Mouse (Mus musculus): ENCODE results near the gene Itgae. TPM values are rescaled to one million over a fixed set of nuclear protein-coding genes. Genes with fewer than 3 reads are reported as not detected.

Gene Itgae
- 0.37 and 0.38 TPM in 2 replicates for polyA plus RNA-seq (2016; fragmentation: Nextera tagmentation; extraction: Ambion mirVana)

GRCm38 (mm10) chr11:73090283-73090682, at the start of gene Itgae:
Gene Itgae, plus strand, starts transcription at chr11:73090583.
- Histone ChIP-seq H3K4me3 (replicated peaks) (no peak within 1 kb of the TSS), H3K9me3 (no peaks in the 10 kb centered on the region), H3K9ac (no peak within 1 kb of the TSS), H3K27me3 (no peaks in the 10 kb centered on the region), H3K4me1 (peaks cover 9% of the 10 kb centered on the region; the same call in 1 of the 2 replicates), H3K27ac (no peak within 1 kb of the TSS), H3K36me3 (replicated peaks) (peaks cover 10% of the 10 kb centered on the region), H3K4me2 (no peak within 1 kb of the TSS)
- ATAC-seq (ENCODE audit: low FRiP score), result no peak
- WGBS, result 89% methylated on average over 4 of the region's 4 CpGs

GRCm38 (mm10) chr11:73044229-73044755, 46.1 kb upstream of the Itgae start:
- H3K4me3 ChIP-seq (replicated peaks), result no peak overlapping the region
- no peak overlapping the region for H3K27ac ChIP-seq
- H3K4me2 ChIP-seq, result no peak overlapping the region
- no peaks in the 10 kb centered on the region for H3K27me3 ChIP-seq
- WGBS, result 69% methylated on average over 6 of the region's 6 CpGs
- H3K36me3 ChIP-seq (replicated peaks), result no peaks in the 10 kb centered on the region
- no peak overlapping the region for H3K9ac ChIP-seq
- H3K4me1 ChIP-seq, result peaks cover 9% of the 10 kb centered on the region
- ATAC-seq (ENCODE audit: low FRiP score), result no peak
- no peaks in the 10 kb centered on the region for H3K9me3 ChIP-seq

- Histone ChIP-seq H3K27me3 (no peaks in the 10 kb centered on the region), H3K36me3 (replicated peaks) (no peaks in the 10 kb centered on the region), H3K9ac (no peak overlapping the region), H3K9me3 (no peaks in the 10 kb centered on the region), H3K4me1 (peaks cover 13% of the 10 kb centered on the region), H3K27ac (no peak overlapping the region), H3K4me2 (no peak overlapping the region), H3K4me3 (replicated peaks) (no peak overlapping the region)
- ATAC-seq (ENCODE audit: low FRiP score), result no peak
- WGBS, result 72% methylated on average over 4 of the region's 4 CpGs
Measured at GRCm38 (mm10) chr11:73044789-73045188, 45.6 kb upstream of the Itgae start.

GRCm38 (mm10) chr11:73047542-73047996, 42.8 kb upstream of the Itgae start, which contains the start of gene Ncbp3:
Gene Ncbp3, plus strand, starts transcription at chr11:73047783.
- H3K27ac ChIP-seq, result peak within 1 kb of the TSS; percentile 85
- H3K27me3 ChIP-seq, result no peaks in the 10 kb centered on the region
- peak within 1 kb of the TSS; percentile 93 for H3K4me3 ChIP-seq (replicated peaks)
- no peaks in the 10 kb centered on the region for H3K9me3 ChIP-seq
- H3K9ac ChIP-seq, result peak within 1 kb of the TSS; percentile 92
- H3K4me1 ChIP-seq, result peaks cover 13% of the 10 kb centered on the region
- peak within 1 kb of the TSS; percentile 91 for H3K4me2 ChIP-seq
- ATAC-seq (ENCODE audit: low FRiP score), result peak; percentile 96
- under 1% methylated on average over 39 of the region's 39 CpGs for WGBS
- peaks cover 15% of the 10 kb centered on the region for H3K36me3 ChIP-seq (replicated peaks)

GRCm38 (mm10) chr11:73048030-73048876, 42.1 kb upstream of the Itgae start:
- 1% methylated on average over 55 of the region's 55 CpGs for WGBS
- Histone ChIP-seq H3K4me1 (peaks cover 13% of the 10 kb centered on the region), H3K36me3 (replicated peaks) (peaks cover 21% of the 10 kb centered on the region), H3K9ac (peak overlapping the region; percentile 92), H3K4me2 (peak overlapping the region; percentile 91), H3K27me3 (no peaks in the 10 kb centered on the region), H3K9me3 (no peaks in the 10 kb centered on the region), H3K27ac (peak overlapping the region; percentile 85), H3K4me3 (replicated peaks) (peak overlapping the region; percentile 93)
- ATAC-seq (ENCODE audit: low FRiP score), result peak; percentile 74

- no peak overlapping the region for H3K27ac ChIP-seq
- H3K4me1 ChIP-seq, result peaks cover 13% of the 10 kb centered on the region
- H3K4me2 ChIP-seq, result peak overlapping the region; percentile 91
- H3K27me3 ChIP-seq, result no peaks in the 10 kb centered on the region
- no peaks in the 10 kb centered on the region for H3K9me3 ChIP-seq
- no peak for ATAC-seq (ENCODE audit: low FRiP score)
- peak overlapping the region; percentile 93 for H3K4me3 ChIP-seq (replicated peaks)
- WGBS, result 3% methylated on average over 4 of the region's 4 CpGs
- peak overlapping the region; percentile 26 for H3K9ac ChIP-seq
- peaks cover 31% of the 10 kb centered on the region for H3K36me3 ChIP-seq (replicated peaks)
Measured at GRCm38 (mm10) chr11:73049335-73049734, 41.0 kb upstream of the Itgae start.

GRCm38 (mm10) chr11:73052795-73053194, 37.6 kb upstream of the Itgae start:
- no peak for ATAC-seq (ENCODE audit: low FRiP score)
- Histone ChIP-seq H3K4me2 (no peak overlapping the region), H3K4me1 (peaks cover 13% of the 10 kb centered on the region), H3K27me3 (no peaks in the 10 kb centered on the region), H3K36me3 (replicated peaks) (peaks cover 63% of the 10 kb centered on the region), H3K4me3 (replicated peaks) (no peak overlapping the region), H3K9me3 (no peaks in the 10 kb centered on the region), H3K27ac (no peak overlapping the region), H3K9ac (no peak overlapping the region)
- WGBS, result 85% methylated on average over 1 of the region's 1 CpGs

GRCm38 (mm10) chr11:73057701-73058100, 32.7 kb upstream of the Itgae start:
- no peaks in the 10 kb centered on the region for H3K27me3 ChIP-seq
- no peak overlapping the region for H3K27ac ChIP-seq
- H3K4me1 ChIP-seq, result no peaks in the 10 kb centered on the region
- no peak overlapping the region for H3K4me3 ChIP-seq (replicated peaks)
- H3K9ac ChIP-seq, result no peak overlapping the region
- no peak for ATAC-seq (ENCODE audit: low FRiP score)
- peaks cover 66% of the 10 kb centered on the region for H3K36me3 ChIP-seq (replicated peaks)
- no peak overlapping the region for H3K4me2 ChIP-seq
- H3K9me3 ChIP-seq, result no peaks in the 10 kb centered on the region
- WGBS, result 93% methylated on average over 5 of the region's 5 CpGs

- Histone ChIP-seq H3K36me3 (replicated peaks) (peaks cover 50% of the 10 kb centered on the region), H3K27ac (no peak overlapping the region), H3K9me3 (no peaks in the 10 kb centered on the region), H3K9ac (no peak overlapping the region), H3K4me2 (no peak overlapping the region), H3K4me3 (replicated peaks) (no peak overlapping the region), H3K27me3 (no peaks in the 10 kb centered on the region), H3K4me1 (no peaks in the 10 kb centered on the region)
- 95% methylated on average over 3 of the region's 3 CpGs for WGBS
- no peak for ATAC-seq (ENCODE audit: low FRiP score)
Measured at GRCm38 (mm10) chr11:73059630-73060029, 30.8 kb upstream of the Itgae start.

- H3K4me1 ChIP-seq, result no peaks in the 10 kb centered on the region
- no peak overlapping the region for H3K4me2 ChIP-seq
- 96% methylated on average over 3 of the region's 3 CpGs for WGBS
- no peak for ATAC-seq (ENCODE audit: low FRiP score)
- H3K9me3 ChIP-seq, result no peaks in the 10 kb centered on the region
- H3K4me3 ChIP-seq (replicated peaks), result no peak overlapping the region
- H3K27ac ChIP-seq, result no peak overlapping the region
- H3K9ac ChIP-seq, result no peak overlapping the region
- no peaks in the 10 kb centered on the region for H3K27me3 ChIP-seq
- peaks cover 41% of the 10 kb centered on the region for H3K36me3 ChIP-seq (replicated peaks)
Measured at GRCm38 (mm10) chr11:73061413-73061812, 29.0 kb upstream of the Itgae start.

GRCm38 (mm10) chr11:73071839-73072238, 18.5 kb upstream of the Itgae start:
- Histone ChIP-seq H3K27me3 (no peaks in the 10 kb centered on the region), H3K36me3 (replicated peaks) (peaks cover 76% of the 10 kb centered on the region), H3K27ac (no peak overlapping the region), H3K4me2 (no peak overlapping the region), H3K9me3 (no peaks in the 10 kb centered on the region), H3K9ac (no peak overlapping the region), H3K4me1 (no peaks in the 10 kb centered on the region), H3K4me3 (replicated peaks) (no peak overlapping the region)
- ATAC-seq (ENCODE audit: low FRiP score), result no peak
- WGBS, result 81% methylated on average over 3 of the region's 3 CpGs

- H3K36me3 ChIP-seq (replicated peaks), result peaks cover 84% of the 10 kb centered on the region
- H3K9me3 ChIP-seq, result no peaks in the 10 kb centered on the region
- no peaks in the 10 kb centered on the region for H3K27me3 ChIP-seq
- no peaks in the 10 kb centered on the region for H3K4me1 ChIP-seq
- no peak for ATAC-seq (ENCODE audit: low FRiP score)
- no peak overlapping the region for H3K27ac ChIP-seq
- H3K4me2 ChIP-seq, result no peak overlapping the region
- H3K9ac ChIP-seq, result no peak overlapping the region
- 90% methylated on average over 4 of the region's 4 CpGs for WGBS
- no peak overlapping the region for H3K4me3 ChIP-seq (replicated peaks)
Measured at GRCm38 (mm10) chr11:73076295-73076694, 14.1 kb upstream of the Itgae start.

Data from forebrain, embryonic 12.5 days (tissue).